Mouse (Mus musculus) liver, postnatal 0 days (tissue): ENCODE measurements at regions not wholly inside any gene's neighbourhood (a gene's known extent, or its start where the extent isn't known, plus 50 kb on each side); places are given as distances from the start of the nearest gene placed in this dataset.

ENCODE experiments used
- CTCF ChIP-seq: sonication (generic); IDR thresholded peaks from 2 replicates; pipeline ENCODE4 v1.5.1; 2016; ENCODE audit warnings: antibody characterized with exemption, low read depth
- EP300 ChIP-seq: IDR thresholded peaks from 2 replicates; pipeline ENCODE4 v1.6.1; 2016; ENCODE audit warnings: antibody characterized with exemption, low read depth, mild to moderate bottlenecking

- TF ChIP-seq CTCF: no peak
- TF ChIP-seq EP300: no peak
Measured at GRCm38 (mm10) chr7:57983192-57983591, 473.3 kb upstream of the Gabra5 start.
